Mouse (Mus musculus) right cerebral cortex, postnatal 25 days (tissue): ENCODE data around the gene Sntg2.
A peak's percentile ranks its signal among the peaks of the same experiment; 100 is the strongest.

Source experiments
- DNase-seq: peaks from one replicate; pipeline ENCODE4 v3.0.0; 2022

Sntg2 gene

GRCm38 (mm10) chr12:30372933-30373501 lies at the start of gene Sntg2:
Gene Sntg2, minus strand, starts transcription at chr12:30373375.
- peak; percentile 75 for DNase-seq

DNA sequence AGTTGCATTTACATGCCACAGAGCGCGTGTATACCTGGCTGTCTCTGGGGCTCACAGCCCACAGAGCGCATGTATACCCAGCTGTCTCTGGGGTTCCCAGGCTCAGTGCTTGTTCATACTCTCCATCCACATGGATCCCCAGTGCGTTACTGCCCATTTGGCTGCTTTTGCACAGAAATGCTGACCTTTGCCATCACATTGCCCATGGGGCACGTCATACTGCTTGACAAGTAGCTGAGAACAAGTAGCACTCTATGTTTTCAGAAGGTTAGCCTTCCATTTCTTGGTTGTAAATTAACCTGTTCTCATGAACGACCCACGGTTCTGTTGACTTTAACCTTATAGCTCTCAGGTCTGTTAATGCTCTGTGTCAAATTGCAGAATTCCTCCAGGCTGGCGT lies 43.4 kb upstream of the Sntg2 start:
- DNase-seq, result no peak

GRCm38 (mm10) chr12:30415981-30416380 lies 42.8 kb upstream of the Sntg2 start:
- no peak for DNase-seq

DNA sequence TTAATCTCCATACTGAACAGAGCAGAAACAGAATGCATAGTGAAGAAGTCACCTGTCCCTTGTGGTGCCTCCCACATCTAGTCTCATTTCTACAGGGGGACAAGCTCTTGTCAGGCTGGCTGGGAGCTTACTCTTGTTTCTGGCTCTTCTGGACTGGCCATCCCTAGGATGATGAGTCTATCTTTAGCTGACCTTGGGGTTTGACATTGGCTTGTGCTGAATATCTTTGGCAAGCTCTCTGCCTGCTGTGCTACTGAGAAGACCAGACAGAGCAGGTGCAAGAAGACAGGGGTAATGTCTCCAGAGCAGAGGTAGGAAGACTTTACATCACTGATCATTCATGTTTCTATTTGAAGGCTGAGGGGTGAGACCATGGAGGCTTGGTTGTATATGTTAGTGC lies 29.5 kb upstream of the Sntg2 start:
- DNase-seq, result no peak

- no peak for DNase-seq
These were observed 27.4 kb upstream of the Sntg2 start for GRCm38 (mm10) chr12:30400531-30400930.

GRCm38 (mm10) chr12:30400114-30400513 lies 26.9 kb upstream of the Sntg2 start:
- no peak for DNase-seq

DNA sequence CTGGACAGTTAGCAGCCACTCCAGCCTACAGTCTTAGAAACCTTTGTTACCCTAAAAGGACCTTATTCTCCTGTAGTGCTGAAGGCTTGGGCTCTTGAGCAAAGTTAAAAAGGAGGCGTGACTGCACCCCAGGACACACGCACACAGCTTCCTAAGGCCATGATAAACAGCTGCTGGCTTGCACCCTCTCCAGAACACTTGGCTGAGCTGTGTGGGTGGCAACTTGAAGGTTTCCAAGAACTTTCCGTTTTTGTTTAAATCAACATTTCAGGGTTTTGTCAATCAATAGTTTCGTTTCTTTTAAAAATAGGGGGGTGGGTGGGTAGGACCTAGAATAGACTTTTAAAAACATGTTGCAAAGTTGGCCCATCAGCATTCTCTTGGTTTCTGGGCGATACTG lies 882 bp downstream of the Sntg2 start:
- DNase-seq, result no peak

GRCm38 (mm10) chr12:30369786-30370185 lies 3.4 kb downstream of the Sntg2 start:
- peak; percentile 85 for DNase-seq

- no peak for DNase-seq
These were observed 4.0 kb downstream of the Sntg2 start for GRCm38 (mm10) chr12:30369141-30369540.

DNA sequence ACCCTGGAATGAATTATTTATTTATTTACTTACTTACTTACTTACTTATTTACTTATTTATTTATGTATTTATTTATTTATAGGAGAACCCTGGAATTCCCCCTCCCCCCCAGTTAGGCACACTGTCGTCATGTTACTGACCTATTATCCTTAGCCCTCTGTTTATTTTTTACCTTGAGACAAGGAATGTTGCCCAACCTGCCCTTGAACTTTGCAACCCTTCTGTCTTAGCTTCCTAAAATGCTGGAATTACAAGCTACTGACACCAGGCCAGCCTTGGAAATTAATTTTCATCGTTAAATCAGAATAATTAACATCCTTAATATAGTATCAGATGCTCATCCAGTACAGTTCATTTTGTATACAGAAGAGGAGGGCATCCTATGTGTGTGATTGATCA lies 10.9 kb downstream of the Sntg2 start:
- no peak for DNase-seq

GRCm38 (mm10) chr12:30357666-30358065 lies 15.5 kb downstream of the Sntg2 start:
- no peak for DNase-seq

- no peak for DNase-seq
These were observed 20.8 kb downstream of the Sntg2 start for GRCm38 (mm10) chr12:30352393-30352792.

DNA sequence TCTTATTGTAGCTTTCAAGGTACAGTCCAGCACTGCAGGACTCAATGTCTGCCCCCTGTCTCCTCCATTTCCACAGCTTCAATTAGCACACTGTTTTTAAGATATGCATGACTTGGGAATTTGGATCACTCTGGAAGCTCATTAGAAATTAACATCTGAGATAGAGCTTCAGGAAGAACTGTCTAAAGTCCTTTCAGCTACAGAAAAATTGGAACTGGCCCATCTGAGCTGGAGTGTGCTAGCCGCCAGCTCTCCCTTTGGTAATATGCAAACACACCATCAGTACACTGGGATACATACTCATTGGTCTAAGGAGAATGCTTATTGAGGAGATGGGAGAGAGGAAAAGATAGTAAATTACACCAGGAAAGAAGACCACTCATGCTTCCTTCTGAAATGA lies 25.1 kb downstream of the Sntg2 start:
- no peak for DNase-seq

GRCm38 (mm10) chr12:30347284-30347683 lies 25.9 kb downstream of the Sntg2 start:
- no peak for DNase-seq

GRCm38 (mm10) chr12:30344806-30345205 lies 28.4 kb downstream of the Sntg2 start:
- no peak for DNase-seq

- no peak for DNase-seq
These were observed 36.9 kb downstream of the Sntg2 start for GRCm38 (mm10) chr12:30336301-30336700.

DNA sequence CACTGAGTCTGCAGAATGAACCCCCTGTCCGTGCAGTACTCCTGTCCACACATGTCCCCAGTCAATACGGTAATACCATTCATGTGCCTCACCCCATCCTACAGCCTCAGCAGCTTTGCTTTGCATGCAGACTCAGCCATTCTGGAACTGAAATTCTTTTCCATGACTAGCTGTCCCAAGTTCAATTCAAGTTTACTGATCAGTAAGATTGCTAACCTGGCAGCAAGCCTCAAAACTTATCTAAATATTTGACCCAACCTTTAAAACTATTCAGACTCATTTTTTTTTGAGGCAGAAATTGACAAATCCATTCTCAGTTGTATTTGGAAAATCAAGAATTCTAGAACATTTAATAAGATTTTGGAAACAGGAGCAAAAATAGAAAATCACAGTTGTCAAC lies 38.7 kb downstream of the Sntg2 start:
- no peak for DNase-seq

- DNase-seq, result no peak
These were observed 55.2 kb downstream of the Sntg2 start for GRCm38 (mm10) chr12:30317971-30318370.

- DNase-seq, result no peak
These were observed 60.2 kb downstream of the Sntg2 start for GRCm38 (mm10) chr12:30313021-30313420.

- no peak for DNase-seq
These were observed 64.8 kb downstream of the Sntg2 start for GRCm38 (mm10) chr12:30308197-30308939.

- no peak for DNase-seq
These were observed 80.2 kb downstream of the Sntg2 start for GRCm38 (mm10) chr12:30292724-30293560.

DNA sequence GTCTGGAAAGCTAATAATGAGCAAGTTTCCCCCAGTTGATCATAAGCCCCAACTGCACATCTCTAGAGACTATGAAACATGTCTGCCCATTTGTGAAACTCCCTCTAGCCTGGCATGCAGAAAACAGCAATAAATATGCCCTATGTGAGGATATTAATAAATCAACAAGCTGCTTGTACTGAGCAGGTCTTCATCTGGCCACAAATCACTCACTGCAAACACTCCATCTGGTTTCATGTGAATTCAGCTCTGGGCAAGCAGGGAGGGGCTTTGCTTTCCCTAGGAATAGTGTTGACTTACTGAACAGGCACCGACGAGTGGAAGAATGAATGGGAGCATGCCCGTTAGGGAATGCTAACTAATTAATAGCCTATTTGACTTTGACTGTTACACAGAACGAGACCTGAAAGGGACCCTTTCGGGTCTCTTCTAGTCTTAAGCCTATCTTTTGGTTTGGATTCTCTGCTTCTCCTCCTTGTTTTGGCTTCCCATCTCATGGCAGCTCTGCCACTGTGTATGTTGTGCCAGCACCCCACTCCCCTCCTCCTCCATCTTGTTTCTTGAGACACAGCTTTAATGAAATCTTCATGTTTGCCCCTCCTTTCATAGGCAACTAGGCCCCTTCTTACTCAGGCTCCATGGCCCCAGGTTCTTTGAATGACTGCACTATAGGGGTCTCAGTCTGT lies 86.1 kb downstream of the Sntg2 start:
- DNase-seq, result no peak

GRCm38 (mm10) chr12:30283741-30284140 lies 89.4 kb downstream of the Sntg2 start:
- DNase-seq, result no peak
